Mouse (Mus musculus) large intestine, adult 2 months (tissue): ENCODE measurements at regions not wholly inside any gene's neighbourhood (a gene's known extent, or its start where the extent isn't known, plus 50 kb on each side); places are given as distances from the start of the nearest gene placed in this dataset.

Experiments used
- DNase-seq: peaks from one replicate; pipeline ENCODE4 v3.0.0-alpha.2; 2012; ENCODE audit warnings: low read depth, low spot score
- WGBS: fragments of 180-500 bp; shearing (Covaris S2); methylation state at CpG from one replicate; pipeline ENCODE4 v1.1.7; 2018; 5-methylcytosine and 5-hydroxymethylcytosine counted together

DNA sequence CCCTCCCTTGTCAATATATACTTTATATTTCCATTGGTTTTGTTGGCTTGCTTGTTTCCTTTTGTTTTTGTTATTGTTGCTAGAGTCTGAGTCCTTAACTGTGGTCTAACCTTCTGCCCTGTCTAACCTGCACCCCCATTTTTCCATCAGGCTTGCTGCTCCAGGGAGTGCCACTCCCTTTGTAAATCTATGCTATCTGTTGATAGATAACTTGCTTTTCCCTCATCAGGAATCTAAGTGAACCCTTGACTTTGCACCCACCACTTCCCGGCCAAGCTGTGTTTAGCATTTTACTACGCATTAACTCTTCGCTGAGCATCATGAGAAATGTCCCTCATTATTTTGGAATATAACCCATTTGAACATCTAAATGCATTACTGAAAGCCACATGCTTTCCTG is 193.8 kb upstream of the Mctp2 start:
- 51% methylated on average over 3 of the region's 3 CpGs for WGBS

DNA sequence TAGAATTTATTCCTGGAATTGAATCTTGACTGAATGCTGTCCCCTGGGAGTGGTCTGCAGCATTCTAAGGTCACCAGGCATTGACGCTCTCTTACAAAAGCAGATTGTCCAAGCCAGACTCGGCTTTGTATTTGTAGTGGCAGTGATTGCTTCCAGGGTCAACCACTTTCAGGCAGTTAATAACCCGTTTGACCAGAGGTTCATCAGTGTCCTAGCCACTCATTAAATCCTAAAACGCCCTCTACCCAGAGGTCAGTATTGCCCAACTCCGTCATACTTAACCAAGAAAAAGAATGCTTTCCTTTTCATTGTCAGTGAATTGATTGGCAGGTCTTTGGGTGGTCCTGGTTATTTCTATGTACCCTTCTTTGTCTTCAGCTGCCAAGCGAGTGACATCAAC is 194.6 kb upstream of the Mctp2 start:
- WGBS: 43% methylated on average over 6 of the region's 6 CpGs
- no peak for DNase-seq

More for the DNA sequence above, 193.8 kb upstream of the Mctp2 start:
- no peak for DNase-seq

- WGBS: 81% methylated on average over 3 of the region's 3 CpGs
- DNase-seq: no peak
These were observed 195.0 kb upstream of the Mctp2 start for GRCm38 (mm10) chr7:72501431-72501830.

DNA sequence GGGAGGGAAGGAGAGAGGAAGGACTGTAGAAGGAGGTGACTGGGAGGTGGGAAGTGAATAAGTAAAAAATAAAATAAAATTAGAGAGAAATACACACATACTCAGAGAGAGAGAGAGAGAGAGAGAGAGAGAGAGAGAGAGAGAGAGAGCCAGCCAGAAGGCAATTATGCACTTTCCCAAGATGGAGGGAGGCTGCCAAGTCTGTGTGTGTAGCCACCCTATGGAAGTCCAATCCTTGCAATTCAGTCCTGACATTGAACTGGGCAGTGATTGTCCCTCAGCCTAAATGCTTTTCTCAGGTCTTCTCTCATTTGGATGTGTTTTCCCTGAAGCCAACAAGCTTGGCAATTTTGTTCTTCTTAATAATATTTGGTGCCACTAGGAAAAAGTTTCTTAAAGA is 197.3 kb upstream of the Mctp2 start:
- no peak for DNase-seq

DNA sequence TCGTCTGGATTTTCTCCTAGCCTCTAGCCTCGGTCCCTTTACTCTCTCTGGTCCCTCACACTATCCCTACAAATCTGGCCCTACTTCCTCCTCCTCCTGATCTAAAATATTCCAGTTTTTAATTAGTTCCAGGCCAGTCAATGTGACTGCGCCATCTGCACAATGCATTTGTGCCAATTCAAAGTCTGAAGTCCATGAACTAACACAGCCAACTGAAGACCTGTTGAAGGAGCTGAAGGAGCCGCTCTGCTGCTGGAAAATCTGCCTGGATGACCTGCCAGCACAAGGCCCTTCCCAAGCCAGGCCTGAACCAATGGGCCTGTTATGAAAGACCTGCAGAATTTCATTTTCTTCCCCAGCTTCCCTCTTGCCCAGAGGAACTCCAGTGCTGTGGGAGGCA is 197.9 kb upstream of the Mctp2 start:
- 75% methylated on average over 4 of the region's 4 CpGs for WGBS
- no peak for DNase-seq

GRCm38 (mm10) chr7:72505732-72506460 is 199.5 kb upstream of the Mctp2 start:
- no peak for DNase-seq
- 71% methylated on average over 8 of the region's 8 CpGs for WGBS

DNA sequence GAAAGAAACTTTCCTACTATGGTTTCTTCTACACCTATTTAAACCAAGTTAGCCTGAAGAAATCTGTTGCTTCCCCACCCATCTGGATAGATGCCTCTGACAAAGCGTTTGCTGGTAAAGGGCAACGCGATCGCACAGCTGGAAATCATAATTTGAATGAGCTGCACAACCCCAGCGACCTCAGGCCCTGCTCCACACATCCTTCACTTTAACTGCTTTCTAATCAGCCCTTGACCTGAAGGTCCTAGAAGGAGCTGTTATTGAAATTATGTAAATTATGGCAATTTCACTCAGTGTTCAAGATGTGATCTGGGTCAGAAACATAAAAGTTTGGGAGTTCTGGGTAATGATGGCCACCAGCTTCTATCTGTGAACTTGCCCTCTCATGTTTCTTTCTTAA is 201.5 kb upstream of the Mctp2 start:
- WGBS: 70% methylated on average over 5 of the region's 5 CpGs
- DNase-seq: no peak

GRCm38 (mm10) chr7:72510116-72510515 is 203.7 kb upstream of the Mctp2 start:
- no peak for DNase-seq
- 67% methylated on average over 4 of the region's 4 CpGs for WGBS

DNA sequence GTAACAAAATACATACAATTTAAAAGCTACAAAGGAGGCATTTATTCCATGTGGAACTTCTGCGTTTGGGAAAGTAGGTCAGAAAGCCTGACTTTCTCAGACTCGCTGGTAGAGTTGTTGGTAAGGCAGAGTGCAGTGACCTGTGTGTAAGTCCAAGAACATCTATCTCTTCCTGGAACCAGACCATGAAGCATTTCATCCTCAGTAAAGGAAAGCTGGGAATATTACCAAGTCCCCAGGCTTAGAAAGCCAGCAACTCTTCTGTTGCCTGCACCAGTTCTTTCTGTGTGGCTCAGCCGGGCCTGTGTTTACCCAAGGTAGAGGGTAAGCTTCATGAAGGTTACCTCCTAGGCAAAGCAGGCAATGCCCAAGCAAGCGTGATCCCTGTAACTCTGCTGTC is 207.0 kb upstream of the Mctp2 start:
- DNase-seq: no peak
- 67% methylated on average over 4 of the region's 4 CpGs for WGBS

DNA sequence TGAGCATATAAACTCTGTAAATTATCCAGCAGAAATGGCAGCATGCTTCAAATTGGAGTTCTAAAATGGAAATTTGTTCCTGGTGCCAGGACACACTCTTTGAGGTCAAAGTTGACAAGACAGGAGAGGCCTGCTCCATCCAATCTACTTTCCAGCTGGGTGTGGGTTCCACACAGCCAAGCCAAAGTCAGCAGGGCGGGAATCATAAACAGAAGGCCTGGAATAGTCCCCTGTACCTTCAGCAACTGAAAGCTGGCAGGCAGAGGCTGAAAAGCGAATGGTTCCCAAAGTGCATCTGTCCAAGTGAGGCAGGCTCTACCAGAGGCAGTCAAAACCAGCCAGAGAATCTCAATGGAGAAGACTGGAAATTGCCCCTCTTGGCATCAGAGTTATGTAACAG is 208.4 kb upstream of the Mctp2 start:
- DNase-seq: no peak
- WGBS: 58% methylated on average over 2 of the region's 2 CpGs

DNA sequence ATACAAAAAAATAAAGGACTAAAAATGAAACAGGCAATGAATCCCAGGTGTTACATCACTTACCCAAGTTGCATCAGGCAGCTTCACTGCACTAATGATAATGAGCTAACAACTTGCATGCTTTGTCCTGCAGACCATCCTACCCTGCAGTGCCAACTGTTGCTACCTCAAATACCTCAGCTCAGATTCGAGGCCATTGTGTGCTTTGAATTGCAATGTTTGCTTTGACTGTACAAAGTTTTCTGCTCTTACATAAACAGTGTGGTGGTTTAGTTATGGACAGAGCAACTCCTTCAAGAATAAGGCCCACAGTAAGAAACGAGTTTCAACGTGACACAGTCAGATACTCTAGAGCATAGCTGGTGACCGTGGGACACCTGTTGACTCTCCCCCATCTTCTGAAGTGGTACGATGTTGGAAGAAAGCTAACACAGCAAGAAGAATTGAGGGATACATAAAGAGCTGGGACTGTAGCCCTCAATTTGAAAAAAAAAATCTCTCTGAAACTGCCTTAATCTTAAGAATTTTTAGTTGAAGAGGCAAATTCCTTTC is 212.1 kb upstream of the Mctp2 start:
- DNase-seq: no peak

GRCm38 (mm10) chr7:72519359-72520115 is 213.1 kb upstream of the Mctp2 start:
- WGBS: 37% methylated on average over 6 of the region's 6 CpGs
- no peak for DNase-seq

More for the DNA sequence above, 212.1 kb upstream of the Mctp2 start:
- 43% methylated on average over 5 of the region's 5 CpGs for WGBS

- WGBS: 87% methylated on average over 3 of the region's 3 CpGs
- no peak for DNase-seq
These were observed 222.5 kb upstream of the Mctp2 start for GRCm38 (mm10) chr7:72528873-72529272.

DNA sequence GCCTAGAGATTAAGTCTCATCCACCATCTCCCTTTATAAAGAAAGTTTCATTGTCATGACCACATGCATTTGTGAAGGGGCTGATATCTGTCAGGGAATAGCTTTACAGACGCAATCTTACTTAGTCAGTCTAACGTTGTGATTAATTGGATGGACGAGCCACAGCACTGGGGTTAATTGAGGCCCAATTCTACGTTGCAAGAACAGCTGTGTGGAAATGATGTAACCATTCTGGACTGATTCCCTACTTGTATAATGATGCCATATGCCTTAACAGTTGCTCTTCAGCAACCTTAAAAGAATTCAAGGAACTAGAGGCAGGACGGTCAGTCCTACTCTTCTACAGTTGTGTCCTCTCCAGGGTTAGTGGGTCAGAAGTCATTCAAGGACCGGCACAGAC is 231.9 kb upstream of the Mctp2 start:
- DNase-seq: no peak
- WGBS: 74% methylated on average over 6 of the region's 6 CpGs

- no peak for DNase-seq
These were observed 233.5 kb upstream of the Mctp2 start for GRCm38 (mm10) chr7:72539915-72540314.

DNA sequence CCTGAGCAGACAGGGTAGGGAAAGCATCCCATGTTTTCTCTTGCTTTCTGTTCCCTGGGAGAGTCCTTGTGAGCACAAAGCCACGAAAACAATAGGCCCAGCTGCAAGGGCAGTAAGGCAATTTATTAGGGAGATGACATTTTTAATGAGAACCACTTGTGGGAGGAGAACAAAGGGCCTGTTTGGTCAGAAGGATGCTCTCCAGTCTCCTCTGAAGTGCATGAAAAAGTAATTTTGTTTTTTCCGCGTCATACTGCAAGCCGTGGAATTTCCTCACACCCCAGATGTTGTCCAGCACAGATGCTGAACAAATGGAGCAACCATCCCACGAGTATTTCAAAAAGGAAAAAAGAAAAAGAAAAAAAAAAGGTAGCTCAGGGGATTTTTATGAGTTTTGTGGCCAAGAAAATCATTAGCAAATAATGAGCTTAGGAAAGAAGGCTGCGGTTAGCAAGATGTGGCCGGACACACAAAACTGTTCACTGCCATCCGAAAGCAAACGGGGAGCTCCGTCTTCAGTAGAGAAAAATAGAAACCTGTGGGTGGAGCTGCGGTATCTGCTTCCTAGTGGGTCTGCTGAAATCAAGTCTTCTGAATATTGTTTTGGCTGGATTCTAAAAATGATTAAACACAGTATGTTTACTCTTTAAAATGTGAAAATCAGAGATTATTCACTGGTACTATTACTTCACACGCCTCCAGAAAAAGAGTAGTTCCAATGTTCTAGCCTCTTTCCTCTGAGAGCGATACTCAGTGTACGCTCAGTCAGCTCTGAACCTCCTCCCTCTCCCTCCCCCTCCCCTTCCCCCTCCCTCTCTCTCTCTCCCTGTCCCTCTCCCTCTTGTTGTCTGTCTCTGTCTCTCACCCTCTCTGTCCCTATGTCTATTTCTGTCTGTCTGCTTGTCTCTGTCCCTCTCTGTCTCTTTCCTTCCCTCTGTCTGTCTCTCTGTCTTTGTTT is 235.4 kb upstream of the Mctp2 start:
- no peak for DNase-seq
- 53% methylated on average over 14 of the region's 14 CpGs for WGBS

- no peak for DNase-seq
- 61% methylated on average over 4 of the region's 4 CpGs for WGBS
These were observed 237.1 kb upstream of the Mctp2 start for GRCm38 (mm10) chr7:72543501-72543900.

- no peak for DNase-seq
These were observed 237.5 kb upstream of the Mctp2 start for GRCm38 (mm10) chr7:72543946-72544345.

GRCm38 (mm10) chr7:72567378-72567777 is 261.0 kb upstream of the Mctp2 start:
- no peak for DNase-seq

More at GRCm38 (mm10) chr7:72543946-72544345, 237.5 kb upstream of the Mctp2 start:
- 20% methylated on average over 4 of the region's 4 CpGs for whole genome bisulfite sequencing

GRCm38 (mm10) chr7:72569177-72569576 is 262.8 kb upstream of the Mctp2 start:
- DNase-seq: no peak
